Mouse (Mus musculus) right cerebral cortex, adult 2 months (tissue): ENCODE measurements around the gene Hecw1.
A peak's percentile ranks its signal among the peaks of the same experiment; 100 is the strongest.

Experiments
- DNase-seq, 2 experiments: peaks; one replicate each; pipeline ENCODE4 v3.0.0; 2021 to 2022; ENCODE audit warnings: low spot score in 2 of 2

The Hecw1 gene

DNA sequence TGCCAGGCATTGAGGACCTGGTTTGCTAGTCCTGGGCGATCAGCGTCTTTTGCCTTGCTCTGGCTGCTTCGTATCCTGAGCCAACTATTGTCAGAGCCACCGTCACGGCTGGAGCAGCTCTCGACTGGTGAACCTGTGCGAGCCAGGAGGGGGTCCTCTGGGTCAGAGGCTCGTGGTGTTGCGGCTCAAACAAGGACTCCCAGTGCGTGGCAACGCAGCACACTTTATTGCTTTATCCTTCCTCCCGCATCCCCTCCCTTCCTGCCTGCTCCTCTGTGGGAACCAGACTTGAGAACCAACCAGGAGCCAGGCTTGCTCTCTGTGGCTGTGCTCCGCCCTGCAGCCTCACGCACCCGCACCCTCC is at the start of gene Hecw1:
Gene Hecw1 (minus strand): TSS at position 323 of the 364 bp plus-strand sequence.
- DNase-seq = peak; percentile 72 to 73

- no peak for DNase-seq
Observed at GRCm38 (mm10) chr13:14561336-14561735, 38.3 kb upstream of the Hecw1 start.

- peak in 1 of 2 experiments; percentile 5 for DNase-seq
Observed at GRCm38 (mm10) chr13:14552628-14553027, 29.6 kb upstream of the Hecw1 start.

- DNase-seq = no peak
Observed at GRCm38 (mm10) chr13:14542860-14543259, 19.8 kb upstream of the Hecw1 start.

DNA sequence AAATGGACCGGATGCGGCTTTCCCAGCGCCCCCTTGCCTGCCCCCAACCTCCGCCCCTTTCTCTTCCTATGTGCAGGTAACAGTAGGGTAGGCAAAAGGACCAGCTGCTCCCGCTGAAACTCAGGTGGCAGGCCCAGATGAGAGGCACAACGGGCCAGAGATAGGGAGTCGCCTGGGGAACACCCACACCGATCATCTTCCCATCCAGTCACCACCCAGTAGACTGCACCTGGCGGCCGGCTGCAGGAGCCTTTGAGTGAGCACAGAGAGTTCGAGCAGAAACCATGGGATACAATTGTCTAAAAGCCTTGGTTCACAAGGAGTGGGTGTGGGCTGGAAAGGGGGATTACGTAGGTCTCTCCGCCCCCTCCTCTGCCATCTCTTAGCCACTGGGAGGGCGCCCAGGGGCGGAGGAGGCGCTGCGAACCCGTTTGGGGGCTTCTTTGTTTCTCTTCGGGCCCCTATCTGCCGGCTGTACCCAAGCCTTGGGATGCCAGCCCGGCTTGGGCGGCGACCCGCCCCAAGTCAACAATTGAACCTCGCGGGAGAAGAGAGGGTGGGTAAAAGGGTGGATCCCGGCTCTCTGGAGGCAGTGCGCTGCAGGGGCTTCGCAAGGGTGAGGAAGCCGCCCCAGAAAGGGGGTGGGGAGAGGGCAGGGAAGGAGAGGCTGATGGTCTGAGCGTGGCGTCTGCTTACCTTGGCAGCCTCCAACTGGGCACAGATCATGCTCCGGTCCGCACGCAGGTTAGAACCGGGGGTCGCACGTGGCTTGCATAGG is 711 bp downstream of the Hecw1 start:
- DNase-seq = peak; percentile 48 to 66

DNA sequence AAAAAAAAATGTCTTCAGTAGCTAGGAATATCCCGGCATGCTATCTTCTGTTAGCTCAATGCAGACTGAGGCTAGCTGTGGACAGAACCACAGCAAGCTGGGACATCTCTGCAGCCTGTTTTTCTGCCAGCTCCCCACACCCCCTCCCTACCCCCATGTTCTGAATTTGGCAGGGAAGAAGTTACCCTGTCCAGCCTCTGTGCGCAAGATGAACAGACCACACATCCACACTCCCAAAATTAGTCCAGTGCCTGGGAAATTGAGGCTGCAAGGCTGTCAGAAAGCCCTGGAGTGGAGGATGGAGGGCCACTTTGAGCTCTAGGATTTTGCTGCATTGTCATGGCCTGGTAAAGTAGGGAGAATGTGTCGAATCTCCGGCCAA is 1.3 kb downstream of the Hecw1 start:
- peak; percentile 46 to 54 for DNase-seq

DNA sequence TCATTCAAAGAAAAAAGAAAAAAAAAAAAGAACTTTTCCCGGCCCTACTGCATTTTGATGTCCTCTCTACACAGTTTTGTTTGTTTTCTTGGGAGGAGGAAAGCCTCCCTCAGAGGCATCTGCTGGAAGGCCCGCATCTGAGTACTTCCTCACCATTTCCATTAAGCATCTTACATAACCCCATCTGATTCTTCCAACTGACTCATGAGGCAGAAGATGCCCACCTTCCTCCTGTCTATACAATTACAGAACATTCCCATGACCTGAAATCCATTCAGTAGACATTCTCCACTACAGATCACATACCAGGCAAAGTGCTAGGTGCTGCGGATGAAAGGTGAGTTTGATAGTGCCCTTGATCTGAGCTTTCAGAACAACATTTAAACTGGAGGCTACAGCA is 3.4 kb downstream of the Hecw1 start:
- peak in 1 of 2 experiments; percentile 39 for DNase-seq

- no peak for DNase-seq
Observed at GRCm38 (mm10) chr13:14517478-14517877, 5.5 kb downstream of the Hecw1 start.

DNA sequence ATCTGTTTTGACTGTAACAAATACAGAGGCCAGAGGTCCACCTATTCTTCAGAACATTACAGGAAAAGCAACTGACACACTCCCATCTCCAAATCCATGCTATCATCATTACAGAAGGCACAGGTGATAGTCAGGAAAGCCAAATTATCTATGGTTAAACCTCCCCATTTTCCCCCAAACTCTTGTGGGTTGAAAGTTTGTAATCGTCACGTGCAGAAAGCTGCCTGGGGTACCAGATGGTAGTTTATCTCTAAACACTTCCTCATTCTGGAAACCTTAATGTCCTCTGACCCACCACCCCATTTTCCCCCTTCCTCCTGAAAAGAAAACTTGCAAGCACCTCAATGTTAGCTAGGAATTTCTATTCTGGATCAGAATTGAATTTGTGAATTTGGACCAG is 7.9 kb downstream of the Hecw1 start:
- DNase-seq = no peak

- DNase-seq = no peak
Observed at GRCm38 (mm10) chr13:14513934-14514333, 9.1 kb downstream of the Hecw1 start.

DNA sequence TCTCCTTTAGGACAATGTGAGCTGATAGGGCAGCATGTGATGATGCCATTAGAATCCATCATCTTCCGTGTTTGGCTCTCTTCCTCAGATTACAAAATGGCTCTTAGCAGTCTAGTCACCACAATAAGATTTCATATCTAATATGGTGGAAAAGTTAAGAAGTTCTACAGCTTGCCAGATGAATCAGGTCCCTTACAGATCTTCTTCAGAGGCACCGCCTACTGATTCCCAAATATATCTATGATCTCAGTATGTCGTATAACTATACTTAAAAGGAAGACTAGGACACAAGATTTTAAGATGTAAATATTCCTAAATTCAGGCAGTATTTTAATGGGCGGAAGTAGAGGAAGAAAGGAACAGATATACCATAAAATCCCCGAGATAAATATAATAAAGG is 16.3 kb downstream of the Hecw1 start:
- no peak for DNase-seq

DNA sequence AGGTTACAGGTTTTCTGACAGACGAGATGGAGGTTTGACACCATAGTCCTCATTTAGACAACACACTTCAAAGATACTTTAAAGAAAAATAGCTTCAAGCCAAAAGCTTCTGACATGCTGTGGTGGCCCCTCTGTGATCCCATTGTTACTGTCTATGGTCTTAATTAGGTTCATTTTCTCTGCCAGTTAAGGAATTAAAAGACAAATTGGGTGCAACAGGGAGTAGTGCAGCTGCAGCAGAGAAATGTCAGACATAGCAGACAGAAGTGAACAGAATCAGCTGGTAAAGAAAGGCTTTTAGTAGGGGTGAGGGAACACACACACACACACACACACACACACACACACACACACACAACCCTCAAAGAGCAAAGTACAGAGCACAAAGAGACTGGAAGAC is 22.8 kb downstream of the Hecw1 start:
- no peak for DNase-seq

DNA sequence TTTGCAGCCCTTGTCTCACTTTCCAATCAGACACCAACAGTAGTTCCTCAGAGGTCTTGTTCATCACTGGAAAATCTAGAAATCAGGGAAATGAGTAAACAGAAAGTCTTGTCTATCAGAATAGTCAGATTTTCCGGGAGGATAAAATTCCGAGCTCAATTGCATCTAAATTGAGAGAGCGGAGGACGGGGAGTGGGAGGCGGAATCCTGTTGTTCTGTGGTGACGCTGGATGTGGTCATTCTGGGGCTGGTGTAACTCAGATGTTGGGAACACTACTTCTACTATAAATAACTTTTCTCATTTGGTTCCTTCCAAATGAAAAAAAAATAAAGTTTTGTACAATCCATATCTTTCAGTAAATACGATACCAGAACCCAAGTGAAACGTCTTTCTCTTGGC is 24.2 kb downstream of the Hecw1 start:
- DNase-seq = peak; percentile 50 to 54

DNA sequence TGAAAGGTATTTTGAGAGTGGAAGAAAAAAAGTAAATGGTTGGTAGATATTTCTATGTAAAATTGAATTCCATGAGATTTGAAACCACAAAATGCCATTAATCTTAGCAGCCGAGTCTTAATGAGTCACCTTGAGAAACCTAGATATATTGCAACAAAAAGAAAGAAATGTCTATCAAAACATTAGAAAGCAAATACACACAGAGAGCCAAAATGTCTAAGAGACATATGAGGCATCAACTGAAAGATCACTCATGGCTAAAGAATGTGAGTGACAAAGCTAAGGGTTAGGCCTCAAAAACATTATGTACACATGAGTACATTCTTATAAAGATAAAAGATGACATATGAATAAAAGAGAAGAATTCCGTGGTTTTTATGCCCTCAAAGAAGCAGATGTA is 26.1 kb downstream of the Hecw1 start:
- DNase-seq = no peak

DNA sequence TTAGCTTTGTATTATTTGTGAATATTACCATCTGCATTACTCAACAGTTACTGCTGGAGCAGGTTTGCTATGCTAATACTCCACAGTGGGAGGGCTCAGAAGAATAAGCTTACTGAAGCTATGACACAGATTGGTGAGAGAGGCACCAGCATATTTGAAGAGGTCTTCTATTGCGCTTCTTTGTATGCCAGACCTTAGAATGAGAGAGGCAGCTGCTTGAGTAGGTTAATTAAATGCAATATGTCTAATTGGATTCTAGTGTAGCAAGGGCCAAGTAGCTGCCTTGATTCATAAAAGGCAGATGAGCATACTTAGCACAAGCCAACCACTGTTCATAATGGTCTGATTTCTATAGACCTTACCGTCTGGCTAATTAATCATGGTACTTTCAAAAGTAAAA is 35.2 kb downstream of the Hecw1 start:
- DNase-seq = no peak

DNA sequence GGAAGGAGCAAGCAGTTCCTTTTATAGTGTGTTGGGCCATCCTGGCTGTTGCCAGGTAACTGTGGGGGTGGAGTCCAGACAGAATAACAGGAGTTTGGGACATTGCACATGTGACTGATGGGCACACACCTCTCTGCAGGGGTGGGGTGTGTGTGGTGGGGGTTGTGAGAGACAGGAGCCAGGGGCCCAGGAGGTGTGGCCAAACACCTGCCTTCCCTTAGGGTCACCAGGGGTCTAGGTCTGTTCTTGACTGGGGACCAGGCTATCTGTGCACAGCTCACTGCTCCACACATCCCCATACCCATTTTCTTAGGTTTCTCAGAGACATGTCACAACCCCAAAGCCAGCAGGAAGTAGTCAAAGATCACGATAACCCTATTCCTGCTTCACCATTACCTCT is 51.9 kb downstream of the Hecw1 start:
- no peak for DNase-seq

DNA sequence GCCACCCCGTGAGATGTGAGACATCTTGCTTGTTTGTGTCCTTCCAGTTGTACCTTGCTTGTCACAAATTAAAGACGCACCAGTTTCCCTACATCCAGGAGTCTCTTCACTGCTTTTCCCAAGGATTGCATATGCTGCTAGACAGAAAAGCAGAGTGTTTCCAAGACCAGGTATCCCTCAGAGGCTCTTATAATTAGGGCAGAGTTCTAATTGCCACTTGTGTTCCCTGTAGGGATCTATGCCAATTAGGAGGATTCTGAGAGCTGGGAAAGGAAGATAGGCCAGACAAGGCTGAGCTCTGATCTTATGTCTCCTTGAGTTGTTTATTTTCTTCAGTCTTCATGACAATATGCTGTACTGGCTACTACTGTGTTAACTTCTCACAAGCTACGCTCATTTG is 55.5 kb downstream of the Hecw1 start:
- DNase-seq = no peak

DNA sequence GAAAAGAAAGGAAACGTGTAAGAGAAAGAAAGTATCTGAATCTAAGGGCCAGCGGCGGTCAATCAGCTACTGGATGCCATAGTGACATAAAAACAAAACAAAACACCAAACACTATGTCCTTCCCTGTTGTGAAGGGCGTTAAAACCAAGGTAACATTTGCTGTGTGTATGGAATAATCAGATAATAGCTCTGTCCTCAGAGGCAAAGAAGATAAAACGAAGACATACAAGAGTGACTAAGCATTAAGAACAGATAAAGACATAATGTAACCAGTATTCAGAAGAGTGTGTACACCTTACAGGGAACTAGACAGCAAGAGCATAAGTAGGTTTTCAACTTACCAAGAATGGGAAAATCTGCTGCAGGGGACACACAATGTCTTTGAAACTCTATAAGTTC is 62.0 kb downstream of the Hecw1 start:
- no peak for DNase-seq

DNA sequence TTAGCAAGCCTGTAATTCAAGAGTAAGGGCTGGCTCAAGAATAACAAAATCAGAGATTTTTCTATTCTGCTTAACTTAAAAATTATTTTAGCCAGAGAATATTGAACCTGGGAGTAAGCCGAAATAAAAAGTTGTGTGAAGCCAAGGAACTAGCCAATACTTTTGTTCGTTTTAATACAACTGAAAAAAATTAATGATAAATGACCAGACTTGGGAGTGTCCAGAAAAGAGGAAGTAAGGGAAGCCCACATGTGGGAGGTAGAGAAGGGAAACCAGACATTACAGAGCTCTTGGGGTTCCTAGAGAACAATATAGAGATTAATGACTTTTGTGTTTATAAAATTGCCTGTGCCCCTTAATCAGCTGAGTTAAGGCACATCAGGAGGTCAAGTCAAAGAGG is 66.0 kb downstream of the Hecw1 start:
- no peak for DNase-seq

- DNase-seq = no peak
Observed at GRCm38 (mm10) chr13:14439540-14439939, 83.5 kb downstream of the Hecw1 start.

DNA sequence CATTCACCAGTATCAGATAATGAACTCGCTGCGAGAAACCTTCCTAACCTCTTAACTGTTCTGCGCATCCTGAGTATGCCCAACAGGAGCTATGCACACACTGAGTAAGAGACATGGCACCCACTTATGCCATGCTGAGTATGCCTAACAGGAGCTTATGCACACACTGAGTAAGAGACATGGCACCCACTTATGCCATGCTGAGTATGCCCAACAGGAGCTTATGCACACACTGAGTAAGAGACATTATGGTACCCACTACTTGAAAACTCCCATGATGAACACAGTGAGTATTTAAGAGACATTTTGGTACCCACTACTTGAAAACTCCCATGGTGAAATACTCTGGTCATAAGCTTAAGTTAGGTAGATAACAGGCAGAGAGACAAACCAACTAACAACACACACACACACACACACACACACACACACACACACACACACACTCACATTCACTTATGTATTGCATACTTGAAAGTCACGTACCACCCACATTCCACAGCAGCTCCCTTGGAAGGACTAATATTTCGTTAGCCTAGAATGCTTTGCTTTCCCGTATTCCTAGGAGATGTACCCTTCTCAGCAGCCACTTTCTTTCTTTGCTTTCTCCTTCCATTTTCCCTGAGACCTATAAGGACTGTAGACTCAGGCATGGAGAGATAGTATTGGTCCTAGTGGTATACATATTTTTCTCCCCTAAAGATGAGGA is 94.0 kb downstream of the Hecw1 start:
- no peak for DNase-seq

DNA sequence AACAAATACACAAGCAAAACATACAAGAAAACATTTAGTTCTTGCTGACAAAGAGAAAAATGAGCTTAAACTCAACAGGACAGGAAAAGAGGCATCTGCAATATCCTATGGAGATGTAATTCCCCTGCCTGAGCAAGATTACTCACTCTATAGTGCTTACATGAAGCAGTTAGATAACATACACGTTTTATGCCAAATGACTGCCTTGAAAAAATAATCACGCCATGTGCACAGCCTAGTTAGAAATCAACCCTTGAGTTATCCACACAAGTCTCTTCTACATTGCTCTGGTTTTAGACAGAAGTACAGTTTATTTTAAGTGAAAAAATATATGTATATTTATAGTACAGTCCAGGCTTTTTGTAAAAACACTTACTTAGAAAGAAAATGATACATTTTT is 98.2 kb downstream of the Hecw1 start:
- no peak for DNase-seq

- no peak for DNase-seq
Observed at GRCm38 (mm10) chr13:14413405-14413804, 109.6 kb downstream of the Hecw1 start.
